Mouse (Mus musculus): ENCODE data around the gene Phc2. TPM values are rescaled to one million over a fixed set of nuclear protein-coding genes. Genes with fewer than 3 reads are reported as not detected.

Gene Phc2
- polyA plus RNA-seq, 1 experiment from 2014 or later: 27.1 TPM

DNA sequence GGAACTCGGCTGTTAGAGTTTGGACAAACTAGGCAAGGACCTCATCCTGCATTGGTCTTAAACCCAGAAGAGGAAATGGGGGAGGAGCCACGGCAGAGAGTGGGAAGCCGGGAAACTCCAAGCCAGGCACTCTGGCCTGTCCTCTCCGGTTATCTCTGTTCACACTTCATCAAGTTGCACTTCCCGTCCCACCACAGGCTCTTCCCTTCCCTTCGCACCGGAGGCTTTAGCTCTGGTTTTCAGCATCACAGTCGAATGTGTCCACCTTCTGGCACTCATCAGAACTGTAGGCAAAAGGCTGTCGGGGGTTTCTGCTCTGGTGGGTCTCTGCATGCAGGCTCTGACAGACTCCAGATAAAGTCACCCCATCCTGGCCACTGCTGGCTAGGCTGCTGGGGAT, 52.1 kb downstream of the Phc2 start:
- ATAC-seq (replicated peaks; ENCODE audit: low FRiP score, low TSS enrichment, low read depth) (no peak), DNase-seq (ENCODE audit: low spot score) (no peak)
- Histone ChIP-seq H3K27me3 (replicated peaks; ENCODE audit: control insufficient read depth, insufficient read depth, low read length) (no peaks in the 10 kb centered on the region), H3K9ac (ENCODE audit: low read length) (no peak overlapping the region), H3K4me3 (ENCODE audit: low read depth, low read length) (no peak overlapping the region), H3K27ac (ENCODE audit: low read depth) (no peak overlapping the region), H3K4me1 (replicated peaks; ENCODE audit: control insufficient read depth, insufficient read depth, low read length) (peaks cover under 1% of the 10 kb centered on the region), H3K4me2 (ENCODE audit: low read length) (no peak overlapping the region; the same call in 1 of the 2 replicates), H3K9me3 (ENCODE audit: control insufficient read depth, low read length) (no peaks in the 10 kb centered on the region), H3K36me3 (ENCODE audit: control insufficient read depth, insufficient read depth, low read length) (0 out of 2 replicates have a peak, but pooled peaks cover 3% of the 10 kb centered on the region)
- whole genome bisulfite sequencing: 7% methylated on average over 9 of the region's 9 CpGs

DNA sequence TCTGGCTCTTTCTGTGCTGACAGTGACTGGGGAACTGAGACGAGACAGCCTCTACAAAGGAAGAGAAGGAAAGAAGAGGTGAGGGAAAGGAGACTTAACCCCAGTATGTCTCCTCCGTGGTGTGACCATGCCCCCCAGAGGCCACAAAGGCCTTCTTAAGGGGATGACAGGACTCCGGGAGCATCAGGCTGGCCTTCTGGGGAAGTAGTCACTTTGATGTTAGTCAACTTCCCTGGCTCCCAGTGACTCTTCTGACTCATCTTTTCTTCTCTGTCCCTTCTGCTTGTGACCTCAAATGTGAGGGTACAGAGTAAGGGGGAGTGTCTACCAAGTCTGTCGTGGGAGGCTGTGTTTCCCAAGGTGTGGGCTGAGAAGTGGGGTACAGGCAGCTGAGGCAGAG, 52.9 kb downstream of the Phc2 start:
- ATAC-seq (replicated peaks; ENCODE audit: low FRiP score, low TSS enrichment, low read depth): no peak

DNA sequence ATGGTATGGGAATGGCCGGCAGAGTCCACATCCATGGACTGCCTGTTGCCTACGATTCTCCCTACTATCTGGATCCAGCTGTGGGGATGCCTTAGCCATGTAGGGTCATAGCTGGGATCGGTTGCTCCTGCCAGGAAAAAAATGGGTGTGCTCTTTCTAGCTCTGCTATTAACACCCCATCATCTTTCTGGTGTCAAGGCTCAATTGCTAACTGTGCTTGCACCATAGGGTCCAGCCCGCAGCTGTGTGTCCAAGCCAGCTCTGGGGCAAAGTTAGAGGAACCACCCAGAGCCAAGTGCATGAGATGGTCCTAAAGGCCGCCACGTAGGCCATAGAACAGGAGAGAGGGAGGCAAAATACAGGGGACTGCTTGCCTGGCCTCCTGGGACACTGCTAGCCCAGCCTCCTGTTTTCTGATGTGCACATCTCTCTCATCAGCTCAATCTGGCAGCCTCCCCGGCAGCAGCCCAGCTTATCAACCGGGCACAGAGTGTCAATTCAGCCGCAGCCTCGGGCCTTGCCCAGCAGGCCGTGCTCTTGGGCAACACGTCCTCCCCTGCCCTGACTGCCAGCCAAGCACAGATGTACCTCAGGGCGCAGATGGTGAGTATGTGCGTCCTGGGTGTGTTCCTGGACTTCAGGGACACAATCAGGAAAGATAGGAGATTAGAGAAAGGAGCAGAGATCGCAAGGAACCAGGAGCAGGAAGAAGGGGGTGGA, 54.7 kb downstream of the Phc2 start:
- 0 out of 2 replicates have a peak, but pooled peaks cover 3% of the 10 kb centered on the region for H3K36me3 ChIP-seq (ENCODE audit: control insufficient read depth, insufficient read depth, low read length)
- H3K4me3 ChIP-seq (ENCODE audit: low read depth, low read length): no peak overlapping the region
- no peaks in the 10 kb centered on the region for H3K27me3 ChIP-seq (replicated peaks; ENCODE audit: control insufficient read depth, insufficient read depth, low read length)
- no peak for ATAC-seq (replicated peaks; ENCODE audit: low FRiP score, low TSS enrichment, low read depth)
- H3K9me3 ChIP-seq (ENCODE audit: control insufficient read depth, low read length): no peaks in the 10 kb centered on the region
- H3K4me1 ChIP-seq (replicated peaks; ENCODE audit: control insufficient read depth, insufficient read depth, low read length): peaks cover 9% of the 10 kb centered on the region
- no peak overlapping the region for H3K27ac ChIP-seq (ENCODE audit: low read depth)
- H3K9ac ChIP-seq (ENCODE audit: low read length): no peak overlapping the region
- no peak for DNase-seq (ENCODE audit: low spot score)
- H3K4me2 ChIP-seq (ENCODE audit: low read length): no peak overlapping the region
- WGBS: 85% methylated on average over 15 of the region's 15 CpGs

More for the DNA sequence above, 52.9 kb downstream of the Phc2 start:
- no peaks in the 10 kb centered on the region for H3K9me3 ChIP-seq (ENCODE audit: control insufficient read depth, low read length)
- WGBS: 60% methylated on average over 4 of the region's 4 CpGs
- no peak overlapping the region for H3K4me2 ChIP-seq (ENCODE audit: low read length)
- DNase-seq (ENCODE audit: low spot score): no peak
- peaks cover 9% of the 10 kb centered on the region for H3K4me1 ChIP-seq (replicated peaks; ENCODE audit: control insufficient read depth, insufficient read depth, low read length)
- no peak overlapping the region for H3K27ac ChIP-seq (ENCODE audit: low read depth)
- 0 out of 2 replicates have a peak, but pooled peaks cover 3% of the 10 kb centered on the region for H3K36me3 ChIP-seq (ENCODE audit: control insufficient read depth, insufficient read depth, low read length)
- no peak overlapping the region for H3K9ac ChIP-seq (ENCODE audit: low read length)
- no peaks in the 10 kb centered on the region for H3K27me3 ChIP-seq (replicated peaks; ENCODE audit: control insufficient read depth, insufficient read depth, low read length)
- H3K4me3 ChIP-seq (ENCODE audit: low read depth, low read length): no peak overlapping the region

DNA sequence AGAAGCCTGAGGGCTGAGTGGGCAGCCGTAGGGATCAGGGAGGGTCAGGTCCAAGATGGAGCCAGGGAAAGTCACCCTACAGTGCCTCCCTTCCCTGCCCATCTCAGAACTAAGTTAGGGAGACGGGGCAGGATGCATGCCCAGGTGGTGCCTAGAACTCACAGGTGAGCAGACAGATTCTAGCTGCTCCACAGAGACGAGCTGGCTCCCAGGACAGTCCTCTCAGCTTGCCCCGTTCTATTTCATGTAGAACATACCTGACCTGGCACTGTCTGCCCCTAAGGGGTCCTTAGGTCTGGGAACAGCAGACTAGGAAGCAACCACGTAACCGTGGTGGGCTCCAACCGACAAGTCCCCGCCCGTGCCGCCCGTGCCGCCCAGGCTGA, 55.3 kb downstream of the Phc2 start:
- DNase-seq (ENCODE audit: low spot score) (no peak), ATAC-seq (replicated peaks; ENCODE audit: low FRiP score, low TSS enrichment, low read depth) (no peak)
- H3K4me3 ChIP-seq (ENCODE audit: low read depth, low read length): no peak overlapping the region
- 0 out of 2 replicates have a peak, but pooled peaks cover 3% of the 10 kb centered on the region for H3K36me3 ChIP-seq (ENCODE audit: control insufficient read depth, insufficient read depth, low read length)
- H3K9ac ChIP-seq (ENCODE audit: low read length): no peak overlapping the region
- peaks cover 9% of the 10 kb centered on the region for H3K4me1 ChIP-seq (replicated peaks; ENCODE audit: control insufficient read depth, insufficient read depth, low read length)
- H3K4me2 ChIP-seq (ENCODE audit: low read length): no peak overlapping the region
- no peaks in the 10 kb centered on the region for H3K9me3 ChIP-seq (ENCODE audit: control insufficient read depth, low read length)
- no peak overlapping the region for H3K27ac ChIP-seq (ENCODE audit: low read depth)
- WGBS: 96% methylated on average over 12 of the region's 12 CpGs
- no peaks in the 10 kb centered on the region for H3K27me3 ChIP-seq (replicated peaks; ENCODE audit: control insufficient read depth, insufficient read depth, low read length)

DNA sequence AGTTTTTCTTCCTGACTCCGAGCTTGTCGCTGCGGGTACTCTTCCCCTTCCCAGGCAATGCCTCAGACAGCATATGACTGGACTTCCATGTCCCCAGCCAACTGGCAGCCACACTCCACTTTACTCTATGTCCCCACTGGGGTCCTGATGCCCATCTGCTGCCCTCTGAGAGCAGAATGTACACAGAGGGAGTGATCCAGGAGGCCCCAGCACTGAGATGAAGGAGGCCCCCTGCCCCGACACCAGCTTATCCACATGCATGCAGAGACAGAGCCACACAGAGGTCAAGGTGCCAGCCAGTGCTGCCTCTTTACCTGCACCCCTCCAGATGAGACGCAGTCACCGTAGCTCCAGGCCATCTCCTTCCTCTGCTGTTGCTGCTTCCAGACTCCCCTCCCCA, 55.8 kb downstream of the Phc2 start:
- no peaks in the 10 kb centered on the region for H3K9me3 ChIP-seq (ENCODE audit: control insufficient read depth, low read length)
- no peak overlapping the region for H3K9ac ChIP-seq (ENCODE audit: low read length)
- DNase-seq (ENCODE audit: low spot score) (no peak), ATAC-seq (replicated peaks; ENCODE audit: low FRiP score, low TSS enrichment, low read depth) (no peak)
- no peak overlapping the region for H3K4me3 ChIP-seq (ENCODE audit: low read depth, low read length)
- WGBS: 88% methylated on average over 6 of the region's 6 CpGs
- H3K4me2 ChIP-seq (ENCODE audit: low read length): no peak overlapping the region
- no peaks in the 10 kb centered on the region for H3K27me3 ChIP-seq (replicated peaks; ENCODE audit: control insufficient read depth, insufficient read depth, low read length)
- no peak overlapping the region for H3K27ac ChIP-seq (ENCODE audit: low read depth)
- peaks cover 14% of the 10 kb centered on the region for H3K4me1 ChIP-seq (replicated peaks; ENCODE audit: control insufficient read depth, insufficient read depth, low read length)
- 0 out of 2 replicates have a peak, but pooled peaks cover 3% of the 10 kb centered on the region for H3K36me3 ChIP-seq (ENCODE audit: control insufficient read depth, insufficient read depth, low read length)

DNA sequence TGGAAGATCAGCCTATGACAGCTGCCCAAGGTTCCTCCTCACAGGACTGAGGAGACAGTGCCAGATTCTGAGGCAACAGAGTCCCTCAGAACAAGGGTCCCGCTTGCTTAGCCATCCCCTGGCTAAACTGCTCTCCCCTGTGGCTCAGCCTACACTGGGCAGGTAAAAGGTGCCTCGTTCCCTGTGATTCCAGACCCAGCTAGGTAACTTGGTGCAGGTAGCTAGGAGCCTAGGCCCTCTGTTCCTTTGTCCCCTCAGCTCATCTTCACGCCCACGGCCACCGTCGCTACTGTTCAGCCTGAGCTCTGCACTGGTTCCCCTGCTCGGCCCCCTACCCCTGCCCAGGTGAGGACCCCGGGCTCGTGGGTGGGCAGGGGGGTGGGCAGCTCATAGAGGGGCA, 56.3 kb downstream of the Phc2 start:
- no peak overlapping the region for H3K9ac ChIP-seq (ENCODE audit: low read length)
- no peak overlapping the region for H3K4me3 ChIP-seq (ENCODE audit: low read depth, low read length)
- H3K27ac ChIP-seq (ENCODE audit: low read depth): no peak overlapping the region
- H3K9me3 ChIP-seq (ENCODE audit: control insufficient read depth, low read length): no peaks in the 10 kb centered on the region
- DNase-seq (ENCODE audit: low spot score) (no peak), ATAC-seq (replicated peaks; ENCODE audit: low FRiP score, low TSS enrichment, low read depth) (no peak)
- H3K36me3 ChIP-seq (ENCODE audit: control insufficient read depth, insufficient read depth, low read length): 0 out of 2 replicates have a peak, but pooled peaks cover 3% of the 10 kb centered on the region
- no peak overlapping the region for H3K4me2 ChIP-seq (ENCODE audit: low read length)
- peaks cover 19% of the 10 kb centered on the region for H3K4me1 ChIP-seq (replicated peaks; ENCODE audit: control insufficient read depth, insufficient read depth, low read length)
- H3K27me3 ChIP-seq (replicated peaks; ENCODE audit: control insufficient read depth, insufficient read depth, low read length): no peaks in the 10 kb centered on the region
- 77% methylated on average over 9 of the region's 9 CpGs for WGBS

DNA sequence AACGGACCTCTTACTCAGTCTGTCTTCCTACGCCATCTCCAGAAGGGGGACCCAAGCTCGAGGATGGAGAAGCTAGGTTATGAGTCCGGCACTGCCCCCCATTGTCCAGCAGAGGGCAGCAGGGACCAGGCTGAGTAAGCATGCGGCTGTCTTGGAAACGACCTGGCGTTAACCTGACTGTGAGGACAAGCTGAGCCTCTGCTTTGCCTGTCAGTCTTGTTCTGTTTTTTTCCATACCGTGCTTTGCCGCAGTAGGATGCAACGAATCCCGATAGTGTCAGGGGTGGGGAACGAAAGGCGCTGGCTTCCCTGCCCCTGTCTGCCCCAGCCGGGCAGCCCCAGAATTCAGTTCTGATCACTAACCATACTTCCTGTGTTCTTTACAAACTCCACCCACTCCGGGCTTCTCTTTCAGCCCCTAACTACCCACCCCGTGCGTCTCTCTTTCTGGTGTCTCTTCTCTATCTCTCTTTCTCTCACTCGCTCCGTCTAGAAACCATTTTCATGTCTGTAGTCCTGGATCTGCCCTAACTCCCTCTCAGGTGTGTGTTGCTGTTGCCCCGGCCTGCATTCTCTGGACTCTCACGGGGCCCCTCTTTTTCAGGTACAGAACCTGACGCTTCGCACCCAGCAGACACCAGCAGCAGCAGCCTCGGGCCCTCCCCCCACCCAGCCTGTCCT, 57.1 kb downstream of the Phc2 start:
- DNase-seq (ENCODE audit: low spot score) (peak; percentile 95), ATAC-seq (replicated peaks; ENCODE audit: low FRiP score, low TSS enrichment, low read depth) (peak; percentile 72)
- Histone ChIP-seq H3K4me2 (ENCODE audit: low read length) (peak overlapping the region; percentile 56), H3K9ac (ENCODE audit: low read length) (peak overlapping the region; percentile 27), H3K4me3 (ENCODE audit: low read depth, low read length) (peak overlapping the region; percentile 25; the same call in 1 of the 2 replicates), H3K36me3 (ENCODE audit: control insufficient read depth, insufficient read depth, low read length) (0 out of 2 replicates have a peak, but pooled peaks cover 3% of the 10 kb centered on the region), H3K27me3 (replicated peaks; ENCODE audit: control insufficient read depth, insufficient read depth, low read length) (no peaks in the 10 kb centered on the region), H3K4me1 (replicated peaks; ENCODE audit: control insufficient read depth, insufficient read depth, low read length) (peaks cover 26% of the 10 kb centered on the region), H3K9me3 (ENCODE audit: control insufficient read depth, low read length) (no peaks in the 10 kb centered on the region), H3K27ac (ENCODE audit: low read depth) (no peak overlapping the region)
- WGBS: 7% methylated on average over 24 of the region's 24 CpGs

DNA sequence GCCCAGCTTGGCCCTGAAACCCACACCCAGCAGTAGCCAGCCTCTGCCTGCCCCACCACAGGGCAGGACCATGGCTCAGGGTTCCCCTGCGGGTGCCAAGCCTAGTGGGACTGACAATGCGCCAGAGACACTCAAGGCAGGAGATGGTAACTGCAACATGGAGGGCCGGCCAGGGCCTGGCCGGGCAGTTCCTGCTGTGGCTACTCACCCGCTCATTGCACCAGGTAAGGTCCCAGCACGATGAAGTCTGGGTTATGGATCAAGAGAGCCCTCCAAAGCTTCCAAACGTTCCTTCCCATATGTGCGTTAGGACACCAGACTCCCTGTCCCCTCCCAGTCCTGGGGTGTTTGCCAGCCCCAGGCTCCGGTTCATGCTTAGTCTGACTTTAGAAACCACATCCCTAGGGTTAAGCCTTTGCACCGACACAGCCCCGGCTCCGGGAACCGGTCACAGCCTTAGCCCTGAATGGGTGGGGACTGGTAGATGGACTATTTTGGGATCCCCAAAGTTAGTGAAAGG, 57.7 kb downstream of the Phc2 start:
- no peaks in the 10 kb centered on the region for H3K9me3 ChIP-seq (ENCODE audit: control insufficient read depth, low read length)
- no peak for ATAC-seq (replicated peaks; ENCODE audit: low FRiP score, low TSS enrichment, low read depth)
- peak overlapping the region; percentile 56 for H3K4me2 ChIP-seq (ENCODE audit: low read length)
- no peaks in the 10 kb centered on the region for H3K27me3 ChIP-seq (replicated peaks; ENCODE audit: control insufficient read depth, insufficient read depth, low read length)
- H3K9ac ChIP-seq (ENCODE audit: low read length): peak overlapping the region; percentile 27; the same call in 1 of the 2 replicates
- WGBS: 58% methylated on average over 13 of the region's 13 CpGs
- no peak for DNase-seq (ENCODE audit: low spot score)
- peaks cover 26% of the 10 kb centered on the region for H3K4me1 ChIP-seq (replicated peaks; ENCODE audit: control insufficient read depth, insufficient read depth, low read length)
- 0 out of 2 replicates have a peak, but pooled peaks cover 3% of the 10 kb centered on the region for H3K36me3 ChIP-seq (ENCODE audit: control insufficient read depth, insufficient read depth, low read length)
- H3K4me3 ChIP-seq (ENCODE audit: low read depth, low read length): no peak overlapping the region
- no peak overlapping the region for H3K27ac ChIP-seq (ENCODE audit: low read depth)
